Mouse (Mus musculus) thymus, postnatal 10 days (tissue): Measurements from ENCODE around the gene Kif4.

Experiments used
- DNase-seq, 2 experiments: peaks; one replicate each; pipeline ENCODE4 v3.0.0; 2021; ENCODE audit warnings: low spot score in 2 of 2

Gene Kif4

DNA sequence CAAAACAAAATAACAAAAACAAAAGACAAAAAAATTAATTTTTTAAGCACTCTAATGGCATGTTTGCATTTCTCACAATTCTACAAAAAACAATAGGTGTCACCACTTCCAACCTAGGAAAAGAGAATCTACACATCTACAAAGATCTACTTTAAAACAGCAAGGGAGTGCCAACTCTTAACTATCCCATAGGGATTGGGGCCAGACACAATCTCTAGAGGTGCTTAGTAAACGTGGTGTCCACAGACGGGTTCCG is at the start of gene Kif4:
Gene Kif4, plus strand, starts transcription at position 192 of the 256 bp plus-strand sequence.
- DNase-seq, result no peak

DNA sequence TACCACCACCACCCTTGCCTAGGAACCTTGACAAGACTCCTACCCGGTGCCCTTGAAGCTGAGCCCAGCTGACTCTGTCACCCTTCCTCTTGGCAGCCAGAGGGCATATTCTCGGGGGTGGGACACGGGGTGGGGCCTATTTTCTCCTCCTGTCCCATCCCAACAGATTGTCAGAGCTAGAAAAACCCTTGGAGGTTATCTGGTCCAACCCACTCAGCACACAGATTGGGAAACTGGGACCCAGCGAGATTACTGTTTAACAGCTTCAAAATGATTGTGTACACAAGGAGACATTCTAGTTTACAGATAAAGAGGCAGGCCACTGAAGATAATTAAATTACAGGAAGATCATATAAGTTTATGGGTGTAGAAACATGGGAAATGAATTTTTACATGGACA is 30.7 kb upstream of the Kif4 start, which contains the start of gene P2ry4:
Gene P2ry4, minus strand, starts transcription at position 79 of the 400 bp plus-strand sequence.
- no peak for DNase-seq

DNA sequence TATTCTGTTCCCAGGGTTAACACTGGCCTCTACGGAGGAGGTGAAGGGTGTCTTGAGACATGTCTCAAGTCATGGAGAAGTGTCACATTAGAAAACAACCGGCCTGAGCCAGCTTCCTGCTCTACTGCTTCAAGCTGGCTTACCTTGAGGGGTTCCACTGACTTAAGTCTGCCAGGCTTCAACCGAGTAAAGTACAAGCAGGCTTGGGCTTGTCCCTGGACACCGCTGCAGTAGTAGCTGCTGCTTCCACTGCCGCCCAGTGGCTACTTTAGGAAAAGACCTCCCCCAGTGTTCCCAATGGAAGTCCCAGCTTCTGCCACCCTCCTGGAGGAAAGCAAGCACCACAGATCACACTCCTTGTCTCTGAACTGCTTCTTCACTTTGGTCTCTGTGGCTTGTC is 28.1 kb upstream of the Kif4 start:
- DNase-seq, result no peak

DNA sequence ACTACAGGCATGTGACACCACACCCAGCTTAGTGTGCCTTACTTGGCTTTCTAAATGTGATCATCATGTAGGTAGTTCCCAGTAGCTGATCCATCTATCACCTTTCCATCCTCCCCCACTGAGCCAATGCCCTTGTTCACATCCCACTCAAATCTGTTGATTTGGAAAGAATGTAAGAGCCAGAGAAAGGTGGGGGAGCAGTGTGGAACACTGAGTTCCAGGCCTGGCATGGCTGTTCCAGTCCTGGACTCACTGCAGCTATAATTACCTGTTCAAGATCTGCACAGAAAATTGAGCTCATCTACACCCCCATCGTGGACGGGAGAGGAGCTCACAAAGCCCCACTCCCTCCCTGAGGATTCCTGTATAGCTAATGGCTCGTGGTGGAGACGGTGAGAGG is 25.8 kb upstream of the Kif4 start:
- no peak for DNase-seq

DNA sequence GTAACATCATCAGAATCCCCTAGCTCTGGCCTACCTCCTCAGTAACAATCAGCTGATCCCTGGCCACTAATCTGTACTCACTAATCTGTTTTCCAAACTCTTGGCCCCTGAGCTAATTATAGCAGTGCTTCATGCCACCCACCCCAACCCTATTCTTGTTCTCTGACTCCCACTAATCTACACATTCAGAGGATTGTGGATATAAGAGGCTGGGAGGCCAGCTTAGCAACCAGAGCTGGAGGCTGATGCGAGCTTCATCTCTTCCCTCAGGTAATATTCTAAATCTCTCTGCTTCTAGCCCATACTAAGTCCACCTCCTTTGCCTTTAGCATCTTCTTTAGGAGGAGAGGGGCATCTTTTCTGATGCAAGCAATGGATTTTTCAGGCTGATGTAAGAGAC is 20.2 kb upstream of the Kif4 start, which contains the start of gene Arr3:
Gene Arr3, plus strand, starts transcription at position 184 of the 400 bp plus-strand sequence.
- DNase-seq, result no peak

DNA sequence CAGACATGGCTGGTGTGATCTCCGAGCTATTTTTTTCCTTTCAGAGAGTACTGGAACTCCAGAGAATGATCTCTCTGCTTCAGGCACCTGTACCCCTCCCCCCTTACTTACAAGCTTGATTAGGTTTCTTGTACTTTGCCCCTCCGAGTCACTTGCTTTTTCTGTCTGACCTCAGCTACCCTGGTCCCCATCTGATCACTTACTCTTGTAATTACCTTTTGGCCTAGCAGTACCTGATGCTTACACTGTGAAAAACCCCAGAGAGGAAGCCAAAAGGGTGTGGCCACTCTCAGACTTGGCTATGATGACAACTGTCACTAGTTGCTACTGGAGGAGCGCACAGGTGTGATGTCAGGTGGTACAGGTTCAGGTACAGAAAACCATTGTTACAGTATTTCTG is 7.0 kb upstream of the Kif4 start:
- DNase-seq, result no peak

DNA sequence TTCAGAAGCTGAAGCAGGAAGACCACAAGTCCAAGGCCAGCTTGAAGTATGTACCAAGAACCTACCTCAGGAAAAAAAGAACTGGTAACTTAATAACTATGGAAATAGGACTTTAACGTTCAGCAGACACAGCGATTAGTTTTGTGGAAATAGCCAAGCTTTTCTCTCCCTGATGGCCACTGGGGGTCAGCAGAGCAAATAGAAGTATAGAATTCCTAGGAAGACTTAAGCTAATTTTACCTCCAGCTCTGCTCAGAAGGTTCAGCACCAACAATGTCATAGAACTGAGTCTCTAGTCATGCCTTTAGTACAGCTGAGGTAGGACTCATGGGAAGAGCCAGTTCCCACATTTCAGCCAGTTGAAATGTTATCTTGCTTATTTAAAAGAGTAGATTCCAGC is 4.2 kb upstream of the Kif4 start:
- DNase-seq, result no peak

DNA sequence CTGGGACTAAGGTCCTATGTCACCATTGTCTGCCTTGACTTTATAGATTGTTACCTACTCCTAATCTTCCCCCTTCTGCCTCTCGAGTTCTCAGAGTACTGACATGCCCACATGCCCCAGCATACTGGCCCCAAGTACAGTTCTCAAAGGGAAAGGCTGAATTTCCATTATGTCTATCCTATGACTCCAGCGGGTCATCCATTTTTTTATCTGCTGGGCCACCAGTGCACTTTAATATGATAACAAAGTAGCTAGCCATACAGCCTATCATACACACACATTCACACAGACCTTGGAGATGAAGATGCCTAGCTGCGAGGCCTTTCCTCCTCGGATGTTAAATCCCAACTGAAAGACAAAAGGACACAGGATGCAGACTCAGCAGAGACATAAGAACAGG is 1.3 kb upstream of the Kif4 start:
- no peak for DNase-seq

DNA sequence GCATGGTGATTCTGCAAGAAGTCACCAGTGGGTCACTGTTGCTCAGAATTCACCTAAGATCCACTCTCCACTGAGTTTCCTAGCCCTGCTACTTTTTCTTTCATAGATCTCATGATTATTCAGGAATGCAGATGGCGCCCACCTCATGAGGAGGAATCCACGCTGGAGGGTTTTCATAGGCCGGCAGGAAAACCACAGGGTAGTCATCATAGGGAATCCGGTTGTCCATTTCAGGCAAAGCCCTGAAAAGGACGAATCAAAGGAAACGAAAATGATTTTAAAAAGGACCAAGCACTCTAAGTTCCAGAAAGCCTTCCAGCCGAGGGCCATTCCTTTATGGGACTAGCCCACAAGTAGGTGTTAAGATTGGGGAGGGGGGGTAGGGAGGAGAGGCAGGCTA is 391 bp upstream of the Kif4 start:
- DNase-seq, result no peak

DNA sequence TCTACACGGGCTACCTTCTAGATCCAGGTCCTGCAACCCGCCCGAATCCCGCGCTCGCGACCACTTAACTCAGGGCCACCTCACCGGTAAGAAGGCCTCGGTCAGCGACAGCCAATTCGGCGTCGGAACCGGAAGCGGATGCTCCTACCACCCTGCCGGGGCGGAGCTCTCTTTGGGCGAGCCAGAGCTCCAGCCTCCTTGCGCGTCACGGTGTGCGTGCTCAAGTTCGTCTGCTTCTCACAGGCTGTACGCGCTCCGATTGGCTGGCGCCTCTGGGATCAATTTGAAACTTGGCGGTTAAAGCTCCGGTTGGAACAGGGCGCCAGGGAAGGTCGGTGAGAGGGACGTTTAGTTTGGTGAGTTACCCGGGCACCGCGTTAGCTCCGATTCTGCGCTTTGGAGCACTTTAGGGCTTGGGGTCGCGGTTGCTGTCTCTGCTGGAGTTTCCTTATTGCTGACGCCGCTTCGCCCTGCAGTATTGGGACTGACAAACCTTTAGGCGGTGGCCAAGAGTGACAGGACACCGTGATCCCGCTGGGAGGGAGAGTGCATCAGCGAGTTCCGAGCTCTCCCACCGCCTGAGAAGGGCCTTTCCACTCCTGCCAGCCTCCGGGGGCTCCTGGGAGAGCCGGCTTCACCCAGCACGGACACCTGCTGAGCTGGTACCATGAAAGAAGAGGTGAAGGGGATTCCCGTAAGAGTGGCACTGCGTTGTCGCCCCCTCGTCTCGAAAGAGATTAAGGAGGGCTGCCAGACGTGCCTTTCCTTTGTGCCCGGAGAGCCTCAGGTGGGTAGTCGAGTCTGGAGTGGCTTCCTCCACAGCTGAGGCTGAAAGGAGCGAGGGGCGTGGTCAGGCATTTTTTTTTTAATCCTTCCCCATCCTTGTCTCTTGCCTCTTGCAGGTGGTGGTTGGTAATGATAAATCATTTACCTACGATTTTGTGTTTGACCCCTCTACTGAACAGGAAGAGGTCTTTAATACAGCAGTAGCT is 561 bp downstream of the Kif4 start, which contains the start of gene Pdzd11:
Gene Pdzd11, minus strand, starts transcription at position 767 of the 992 bp plus-strand sequence.
- DNase-seq, result peak; percentile 81 to 82

DNA sequence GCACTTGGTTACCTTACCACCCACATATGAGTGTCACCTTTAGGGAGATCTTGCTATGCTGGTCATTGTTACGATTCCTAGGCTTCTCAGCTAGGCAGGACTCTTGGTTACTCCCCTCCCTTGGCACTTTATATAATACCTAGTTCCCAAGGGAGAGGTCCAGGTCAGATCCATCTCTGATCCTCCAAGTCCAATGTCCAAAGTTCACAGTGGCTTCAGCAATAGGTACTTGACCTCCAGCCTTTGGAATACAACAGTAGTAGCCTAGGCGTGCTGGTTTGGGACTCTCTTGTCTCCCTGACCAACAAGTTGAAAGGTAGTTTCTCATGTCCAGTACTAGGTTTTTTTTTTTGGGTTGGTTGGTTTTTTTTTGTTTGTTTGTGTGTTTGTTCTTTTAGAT is 3.5 kb downstream of the Kif4 start:
- DNase-seq, result no peak

DNA sequence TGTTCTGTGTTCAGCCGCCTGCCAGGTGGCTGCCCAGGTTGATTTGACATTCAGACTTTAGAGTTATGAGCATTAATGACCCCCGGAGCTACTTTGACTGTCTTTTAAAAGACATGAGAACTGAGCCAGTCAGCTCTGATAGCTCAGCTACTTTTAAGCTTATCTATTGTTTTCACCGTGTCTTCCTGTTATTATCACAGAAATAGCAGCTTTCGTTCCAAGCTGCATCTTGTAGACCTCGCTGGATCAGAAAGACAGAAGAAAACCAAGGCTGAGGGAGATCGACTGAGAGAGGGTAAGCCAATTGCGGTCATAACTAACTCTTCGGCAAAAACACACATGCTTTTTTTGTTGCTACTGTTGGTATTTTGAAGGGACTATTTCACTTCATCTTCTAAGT is 12.9 kb downstream of the Kif4 start:
- DNase-seq, result no peak

DNA sequence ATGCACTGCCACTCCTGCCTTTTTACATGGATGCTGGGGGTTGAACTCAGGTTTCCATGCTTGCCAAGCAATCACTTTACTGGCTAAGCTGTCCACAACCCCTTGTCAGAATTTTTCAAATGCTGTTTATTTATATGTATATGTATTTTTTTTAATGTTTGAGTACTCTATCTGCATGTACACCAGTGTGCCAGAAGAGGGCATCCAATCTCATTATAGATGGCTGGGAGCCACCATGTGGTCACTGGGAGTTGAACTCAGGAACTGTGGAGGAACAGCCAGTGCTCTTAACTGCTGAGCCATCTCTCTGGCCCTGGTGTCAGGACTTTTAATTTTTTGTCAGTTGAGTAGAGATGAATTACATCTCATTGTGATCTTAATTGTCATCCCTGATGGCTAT is 27.3 kb downstream of the Kif4 start:
- no peak for DNase-seq

DNA sequence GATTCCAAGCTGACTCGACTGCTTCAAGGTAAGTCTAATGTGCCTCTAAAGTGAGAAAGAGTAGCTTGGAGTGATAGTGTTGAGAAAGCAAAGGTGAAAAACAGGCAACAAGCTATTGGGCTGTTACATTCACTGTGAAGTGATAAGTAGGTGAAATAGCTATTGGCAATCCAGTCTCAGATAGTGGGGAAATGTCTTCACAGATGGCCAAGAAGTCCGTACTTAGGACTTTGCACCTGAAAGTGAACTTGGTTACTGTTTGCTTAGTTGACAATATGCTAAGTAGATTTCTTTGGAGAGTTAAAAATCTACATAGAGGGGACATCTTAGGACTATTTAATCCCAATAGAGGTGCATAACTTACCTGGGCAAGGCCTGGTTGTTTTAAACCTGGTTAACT is 39.3 kb downstream of the Kif4 start:
- no peak for DNase-seq

DNA sequence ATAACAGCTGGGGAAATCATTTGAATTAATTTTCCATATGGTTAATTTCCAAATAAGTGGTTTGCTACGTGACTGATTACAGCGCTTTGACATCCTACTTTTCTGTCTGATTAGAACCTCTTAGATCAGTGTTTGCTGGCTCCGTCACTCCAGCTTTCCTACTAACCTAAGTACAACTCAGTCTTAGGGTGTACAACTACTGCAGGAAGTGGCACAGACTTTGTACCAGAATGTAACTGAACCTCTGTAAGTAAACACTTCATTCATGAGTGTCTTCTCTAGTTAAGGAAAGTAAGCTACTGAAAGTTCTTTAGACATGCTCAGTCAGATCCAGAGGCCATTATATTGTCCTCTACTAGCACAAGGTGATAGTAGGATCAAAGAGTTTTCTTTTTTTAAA is 52.7 kb downstream of the Kif4 start:
- DNase-seq, result no peak

DNA sequence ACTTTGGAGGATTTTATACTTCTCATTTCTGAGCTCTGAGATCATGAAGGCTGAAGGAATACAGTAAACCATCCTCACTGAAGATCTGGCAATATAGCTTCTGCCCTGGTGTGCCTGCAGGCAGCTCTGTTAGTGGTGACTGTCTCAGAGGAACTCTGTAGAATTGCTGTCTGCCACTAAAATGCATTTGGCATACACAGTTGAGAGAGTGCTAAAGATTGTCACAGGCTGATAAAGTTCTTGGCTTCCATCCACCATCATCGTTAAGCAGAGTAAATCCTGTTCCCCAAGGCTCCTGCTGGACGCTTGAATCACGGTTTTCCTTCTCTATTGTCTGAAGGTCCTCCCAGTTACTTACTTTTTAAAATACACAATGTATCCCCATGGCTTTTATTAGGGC is 61.0 kb downstream of the Kif4 start:
- DNase-seq, result no peak

DNA sequence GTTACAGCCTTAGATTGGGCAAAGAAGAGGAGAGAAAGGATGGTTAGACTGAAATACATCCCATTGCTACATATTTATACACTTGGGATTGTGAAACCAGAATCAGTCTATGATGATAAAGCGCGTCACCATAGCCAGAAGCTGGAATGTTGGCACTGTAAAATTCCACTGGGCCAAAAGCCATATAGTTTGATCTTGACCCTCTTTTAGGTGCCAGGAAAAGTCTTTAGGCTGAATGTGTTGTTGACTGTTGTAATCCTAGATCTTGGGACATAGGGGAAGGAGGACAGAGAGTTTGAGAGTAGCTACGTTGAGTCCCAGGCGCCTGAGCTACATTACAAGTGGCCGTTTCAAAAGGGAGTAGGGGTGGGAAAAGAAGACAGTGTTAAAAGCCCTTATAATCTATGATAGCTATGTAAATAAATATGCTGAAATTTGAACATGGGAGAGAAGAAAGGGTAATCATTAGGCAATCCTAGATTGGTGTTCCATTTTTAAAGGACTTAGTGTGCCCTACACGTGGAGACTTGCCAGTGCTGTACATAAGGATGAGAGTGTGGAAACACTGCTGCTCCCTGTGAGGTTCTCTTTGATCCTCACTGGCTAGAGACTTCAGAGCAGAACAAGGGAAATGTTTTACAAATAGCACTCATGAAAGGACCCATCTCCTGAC is 62.0 kb downstream of the Kif4 start:
- DNase-seq, result no peak

DNA sequence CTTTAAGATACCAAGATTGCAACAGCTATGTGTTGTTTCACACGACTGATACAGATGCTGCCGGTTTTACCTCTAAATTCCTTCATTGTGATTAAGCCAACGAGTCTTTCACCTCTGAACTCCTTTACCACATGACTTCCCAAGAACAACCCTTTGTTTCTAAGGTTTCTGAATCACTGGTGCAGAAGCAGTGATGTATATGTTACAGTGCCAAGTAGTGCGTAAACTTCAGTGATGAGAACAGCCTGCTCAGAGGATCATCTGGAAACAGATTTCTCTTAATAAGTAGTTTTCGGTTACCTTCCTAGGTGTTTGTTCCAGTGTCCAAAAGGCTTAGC is 62.5 kb downstream of the Kif4 start:
- DNase-seq, result no peak

DNA sequence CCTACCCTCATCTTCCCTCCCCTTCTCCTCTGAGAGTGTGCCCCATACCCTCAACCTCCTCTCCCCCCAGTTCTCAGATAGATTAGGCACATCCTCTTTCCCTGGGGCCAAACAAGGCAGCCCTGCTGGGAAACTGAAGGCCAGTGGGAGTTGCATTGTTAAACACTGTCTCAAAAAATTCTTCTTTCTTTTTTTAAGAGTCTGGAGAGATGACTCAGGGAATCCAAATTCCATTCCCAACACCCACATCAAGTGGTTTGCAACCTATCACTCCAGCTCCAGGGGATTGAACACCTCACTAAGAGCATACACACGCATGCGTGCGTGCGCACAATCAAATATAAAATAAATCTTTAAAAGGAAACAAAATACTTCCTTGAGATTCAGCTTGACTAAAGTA is 71.2 kb downstream of the Kif4 start:
- no peak for DNase-seq

DNA sequence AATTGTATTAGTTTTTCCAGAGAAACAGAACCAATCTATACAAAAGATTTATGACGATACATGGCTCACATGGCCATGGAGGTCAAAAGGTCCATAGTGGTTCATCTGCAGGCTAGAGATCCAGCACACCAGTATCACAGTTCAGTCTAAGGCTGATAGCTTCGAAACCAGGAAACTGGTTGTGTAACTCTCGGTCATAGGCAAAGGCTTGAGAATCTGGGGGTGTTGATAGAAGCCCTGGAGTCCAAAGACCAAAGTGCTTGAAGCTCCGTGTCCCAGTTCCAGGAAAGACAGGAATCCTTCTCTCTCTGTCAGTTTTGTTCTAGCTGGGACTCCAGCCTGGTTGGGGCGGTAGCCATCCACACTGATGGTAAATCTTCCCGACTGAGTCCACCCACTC is 82.5 kb downstream of the Kif4 start:
- DNase-seq, result no peak

DNA sequence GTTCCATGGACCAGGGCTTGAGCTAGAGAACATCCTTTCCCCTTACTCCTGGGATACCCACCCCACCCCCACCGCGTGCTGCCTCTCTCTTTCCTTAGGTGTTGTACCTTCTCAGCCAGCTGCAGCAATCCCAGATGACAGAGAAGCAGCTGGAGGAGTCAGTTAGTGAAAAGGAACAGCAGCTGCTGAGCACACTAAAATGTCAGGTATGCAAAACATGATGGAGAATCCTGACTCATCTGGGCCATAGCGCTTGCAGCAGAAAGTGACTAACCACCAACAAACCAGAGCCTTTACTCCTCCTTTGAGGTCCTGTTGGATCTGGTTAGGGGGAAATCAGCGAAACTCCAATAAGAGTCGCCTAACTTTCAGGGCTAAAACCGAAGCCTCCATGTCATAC is 90.6 kb downstream of the Kif4 start:
- DNase-seq, result no peak

DNA sequence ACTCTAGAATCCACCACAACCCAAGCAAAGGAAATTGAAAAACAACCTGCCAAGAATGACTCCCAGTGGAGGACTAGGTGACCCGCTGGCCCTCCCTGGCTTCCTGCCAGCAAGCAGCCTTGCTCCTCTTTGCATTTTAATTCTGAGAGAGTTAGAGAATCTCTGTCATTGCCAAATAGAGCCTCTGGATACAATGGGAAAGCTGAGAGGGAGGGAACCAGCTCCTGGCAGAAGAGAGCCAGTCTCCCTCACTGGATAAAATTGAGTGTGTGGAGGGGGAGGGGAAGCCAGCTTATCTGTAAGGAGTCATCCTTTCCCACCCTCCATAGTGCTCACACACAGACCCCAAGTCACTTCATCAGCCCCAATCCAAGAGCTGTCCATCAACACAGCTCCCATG is 103.4 kb downstream of the Kif4 start:
- DNase-seq, result no peak

DNA sequence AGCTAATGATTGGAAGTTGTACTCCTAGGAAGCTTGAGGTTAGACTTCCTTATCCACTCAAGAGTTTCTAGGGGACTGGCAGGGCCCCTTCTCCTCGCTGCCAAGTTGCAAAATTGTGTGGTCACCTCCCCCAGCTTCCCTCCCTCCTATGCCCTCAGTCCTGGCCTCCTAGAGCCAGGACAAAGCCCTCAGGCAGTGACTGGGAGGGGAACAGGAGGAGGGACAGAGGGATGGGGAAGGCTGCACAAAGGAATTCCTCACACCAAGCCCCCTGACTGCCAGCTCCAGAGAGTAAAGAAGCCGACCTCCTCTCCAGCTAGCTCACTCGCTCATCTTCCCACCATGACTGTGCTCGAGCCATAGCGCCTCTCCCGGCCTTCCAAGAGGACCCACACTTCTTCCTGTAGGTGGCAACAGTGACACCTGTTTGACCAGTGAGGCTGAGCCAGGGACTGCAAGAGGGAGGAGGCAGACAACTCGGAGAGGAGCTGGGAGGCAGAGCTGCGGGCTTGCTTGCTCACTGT is 104.2 kb downstream of the Kif4 start, which contains the start of gene Gdpd2:
Gene Gdpd2, plus strand, starts transcription at position 209 of the 524 bp plus-strand sequence.
- DNase-seq, result peak in 1 of 2 experiments; percentile 2
